Mouse (Mus musculus) erythroblast, embryonic 14.5 days (primary cell): ENCODE results near the gene Tmed1.

Experiments used
- GATA1 ChIP-seq: IDR thresholded peaks from 2 replicates; pipeline ENCODE4 v1.6.1; 2012; ENCODE audit warnings: low read length, inconsistent platforms, mixed read lengths
- TAL1 ChIP-seq: IDR thresholded peaks from 3 replicates; pipeline ENCODE4 v1.6.1; 2012; ENCODE audit warnings: low read length, inconsistent platforms, mixed read lengths

- TF ChIP-seq GATA1 (no peak), TAL1 (no peak)
Observed at GRCm38 (mm10) chr9:21545351-21545915, 35.4 kb upstream of the Tmed1 start.
